Mouse (Mus musculus): ENCODE data around the gene Gm7247. TPM values are rescaled to one million over a fixed set of nuclear protein-coding genes. Genes with fewer than 3 reads are reported as not detected.
A peak's percentile ranks its signal among the peaks of the same experiment; 100 is the strongest.
"Not testable (repeated sequence)": the region's sequence is repeated elsewhere in the genome, so short reads cannot be mapped to it uniquely, and the experiment has no call there.

Gene Gm7247
- polyA plus RNA-seq, 1 experiment: not detected

DNA sequence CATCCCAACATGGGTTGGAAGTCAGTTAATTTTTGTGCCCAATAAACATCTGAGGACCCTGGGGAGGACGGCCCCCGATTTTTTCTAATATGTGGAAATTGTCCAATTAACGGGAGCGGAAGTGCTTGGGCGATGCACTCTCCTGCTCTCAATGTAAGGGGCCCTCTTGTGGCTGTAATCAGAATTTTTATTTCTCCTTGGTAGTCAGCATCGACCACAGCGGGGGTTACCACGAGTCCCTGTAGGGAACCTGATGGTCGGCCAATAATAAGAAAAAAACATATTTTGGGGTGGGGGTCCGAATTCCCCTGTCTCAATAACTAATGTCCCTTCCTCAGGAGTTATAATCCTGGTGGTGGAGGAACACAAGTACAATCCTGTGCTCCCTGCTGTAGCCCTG is 118.7 kb downstream of the Gm7247 start:
- H3K27ac ChIP-seq (ENCODE audit: insufficient read depth, low read depth, low read length); H3K4me3 ChIP-seq (ENCODE audit: insufficient read depth, low read depth, low read length); H3K36me3 ChIP-seq (ENCODE audit: control insufficient read depth, insufficient read depth, low read length); H3K27me3 ChIP-seq (replicated peaks; ENCODE audit: control insufficient read depth, insufficient read depth, low read length); H3K4me1 ChIP-seq (ENCODE audit: control insufficient read depth, insufficient read depth, low read length): not testable (repeated sequence)
- peak; percentile 19 for DNase-seq
- 86% methylated on average over 10 of the region's 10 CpGs for WGBS
- TF ChIP-seq CTCF (conservative IDR thresholded peaks at IDR 0.05; ENCODE audit: insufficient read depth, insufficient read length, low read depth, low read length): 0 out of 2 replicates have a peak, but pooled peaks have one; percentile 3

DNA sequence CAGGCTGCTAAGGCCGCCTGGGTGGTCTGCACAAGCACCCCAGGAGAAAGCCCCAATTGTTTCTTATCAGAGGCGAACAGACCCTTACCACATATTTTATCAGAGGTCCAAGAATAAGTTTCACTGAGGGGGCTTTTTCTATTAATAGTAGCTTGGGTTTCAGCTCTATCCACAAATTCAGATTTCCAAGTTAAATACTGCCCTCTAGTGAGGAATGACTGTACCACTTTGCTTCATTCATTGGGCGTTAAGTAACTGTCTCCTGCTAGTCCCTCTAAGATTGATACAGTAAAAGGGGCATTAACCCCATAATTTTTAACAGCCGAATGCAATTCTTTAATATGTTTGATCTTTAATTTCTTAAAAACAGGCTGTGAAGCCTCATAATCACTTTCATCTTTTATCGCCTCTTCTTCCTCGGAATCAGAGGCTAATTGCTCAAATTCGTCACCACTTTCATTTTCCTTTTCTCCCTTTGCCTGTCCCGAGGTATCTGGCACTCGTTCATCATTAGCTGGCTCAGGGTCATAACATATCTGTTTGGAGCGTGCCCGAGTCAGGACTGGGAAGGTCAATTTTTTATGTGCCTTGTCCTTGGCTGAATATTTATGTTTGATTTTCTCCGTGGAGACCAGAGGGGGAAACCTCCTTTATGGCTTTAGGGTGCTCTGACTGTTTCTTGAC is 119.9 kb downstream of the Gm7247 start:
- not testable (repeated sequence) for H3K27me3 ChIP-seq (replicated peaks; ENCODE audit: control insufficient read depth, insufficient read depth, low read length); H3K27ac ChIP-seq (ENCODE audit: insufficient read depth, low read depth, low read length); H3K36me3 ChIP-seq (ENCODE audit: control insufficient read depth, insufficient read depth, low read length); H3K4me1 ChIP-seq (ENCODE audit: control insufficient read depth, insufficient read depth, low read length)
- peak; percentile 33 for DNase-seq
- peak overlapping the region; percentile 47; the same call in 1 of the 2 replicates for H3K4me3 ChIP-seq (ENCODE audit: insufficient read depth, low read depth, low read length)
- WGBS: 52% methylated on average over 12 of the region's 12 CpGs

DNA sequence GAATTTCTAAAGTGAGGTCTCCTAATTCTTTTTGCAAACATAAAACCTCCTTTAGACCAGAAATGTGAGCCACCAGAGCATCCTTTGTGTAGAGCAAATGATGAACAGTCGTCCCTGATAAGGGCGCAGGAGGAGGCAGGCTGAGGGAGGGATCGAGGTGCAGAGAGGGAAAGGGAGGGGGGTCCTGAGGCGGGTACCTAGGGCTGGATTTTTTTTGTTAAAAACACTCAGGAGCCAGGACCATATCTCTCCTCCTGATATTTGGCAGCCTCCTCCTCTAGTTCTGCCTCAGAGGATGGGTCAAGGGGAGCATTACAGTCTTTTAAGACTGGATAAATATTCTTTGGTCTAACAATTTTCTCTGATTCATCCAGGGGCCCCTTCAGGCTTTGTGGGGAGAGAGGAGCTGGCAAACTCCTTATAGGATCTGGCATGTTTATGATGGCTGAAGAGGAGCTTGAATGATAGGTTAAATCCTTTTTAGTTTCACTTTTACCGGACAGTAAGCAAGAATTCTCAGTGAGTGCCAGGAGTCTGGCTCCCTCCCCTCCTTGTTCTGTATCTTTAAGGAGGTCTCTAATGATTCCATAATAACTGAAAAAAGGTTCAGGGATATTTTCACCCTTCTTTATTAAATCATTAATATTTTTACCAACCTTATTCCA is 120.6 kb downstream of the Gm7247 start:
- TF ChIP-seq POLR2A (IDR thresholded peaks at IDR 0.05; ENCODE audit: low read depth, low read length) (no peak), CTCF (conservative IDR thresholded peaks at IDR 0.05; ENCODE audit: insufficient read depth, insufficient read length, low read depth, low read length) (no peak)
- no peaks in the 10 kb centered on the region for H3K27me3 ChIP-seq (replicated peaks; ENCODE audit: control insufficient read depth, insufficient read depth, low read length)
- H3K4me1 ChIP-seq (ENCODE audit: control insufficient read depth, insufficient read depth, low read length): no peaks in the 10 kb centered on the region
- no peak overlapping the region for H3K4me3 ChIP-seq (ENCODE audit: insufficient read depth, low read depth, low read length)
- no peak overlapping the region for H3K27ac ChIP-seq (ENCODE audit: insufficient read depth, low read depth, low read length)
- WGBS: 38% methylated on average over 5 of the region's 5 CpGs
- H3K36me3 ChIP-seq (ENCODE audit: control insufficient read depth, insufficient read depth, low read length): no peaks in the 10 kb centered on the region
- no peak for DNase-seq

DNA sequence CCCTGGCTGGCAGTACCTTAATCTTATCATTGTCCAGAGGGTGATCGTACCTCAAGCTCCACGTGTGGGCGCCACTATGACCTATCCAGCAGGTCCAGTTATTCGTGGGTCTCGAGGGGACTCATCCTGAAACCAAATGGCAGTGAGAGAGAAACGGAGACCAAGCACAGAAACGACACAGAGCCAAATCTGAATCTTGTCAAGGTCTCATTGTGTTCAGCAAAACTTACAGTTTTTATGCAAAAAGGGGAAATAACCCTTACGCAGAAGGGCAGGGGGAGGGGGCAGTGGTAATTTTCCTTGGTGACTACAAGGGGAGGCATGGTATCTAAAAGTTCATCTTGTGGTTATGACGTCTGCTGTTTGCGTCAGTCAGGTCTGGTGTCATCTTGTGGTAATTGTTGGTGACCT is 121.4 kb downstream of the Gm7247 start:
- not testable (repeated sequence) for H3K27me3 ChIP-seq (replicated peaks; ENCODE audit: control insufficient read depth, insufficient read depth, low read length); H3K4me3 ChIP-seq (ENCODE audit: insufficient read depth, low read depth, low read length); H3K4me1 ChIP-seq (ENCODE audit: control insufficient read depth, insufficient read depth, low read length); H3K36me3 ChIP-seq (ENCODE audit: control insufficient read depth, insufficient read depth, low read length); DNase-seq; H3K27ac ChIP-seq (ENCODE audit: insufficient read depth, low read depth, low read length)
- 78% methylated on average over 10 of the region's 10 CpGs for WGBS

DNA sequence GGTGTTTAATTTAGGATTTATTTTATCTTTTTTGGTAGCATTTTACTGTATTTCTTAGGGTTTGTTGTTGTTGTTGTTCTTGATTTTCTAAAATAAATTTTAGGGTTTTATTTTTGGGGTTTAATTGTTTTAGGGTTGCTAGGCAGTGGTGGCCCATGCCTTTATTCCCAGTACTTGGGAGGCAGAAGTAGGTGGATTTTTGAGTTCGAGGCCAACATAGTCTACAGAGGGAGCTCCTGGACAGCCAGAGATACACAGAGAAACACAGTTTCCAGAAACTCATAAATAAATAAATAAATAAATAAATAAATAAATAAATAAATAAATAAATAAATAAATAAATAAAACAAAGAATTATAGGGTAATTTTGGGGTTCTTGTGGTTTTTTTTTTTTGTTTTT is 122.1 kb downstream of the Gm7247 start:
- no peak for DNase-seq
- WGBS: 85% methylated on average over 1 of the region's 1 CpGs
- Histone ChIP-seq H3K27me3 (replicated peaks; ENCODE audit: control insufficient read depth, insufficient read depth, low read length) (no peaks in the 10 kb centered on the region), H3K36me3 (ENCODE audit: control insufficient read depth, insufficient read depth, low read length) (no peaks in the 10 kb centered on the region), H3K4me1 (ENCODE audit: control insufficient read depth, insufficient read depth, low read length) (no peaks in the 10 kb centered on the region), H3K4me3 (ENCODE audit: insufficient read depth, low read depth, low read length) (no peak overlapping the region), H3K27ac (ENCODE audit: insufficient read depth, low read depth, low read length) (no peak overlapping the region)
- no peak for TF ChIP-seq CTCF (conservative IDR thresholded peaks at IDR 0.05; ENCODE audit: insufficient read depth, insufficient read length, low read depth, low read length)
- TF ChIP-seq POLR2A (IDR thresholded peaks at IDR 0.05; ENCODE audit: low read depth, low read length): no peak

DNA sequence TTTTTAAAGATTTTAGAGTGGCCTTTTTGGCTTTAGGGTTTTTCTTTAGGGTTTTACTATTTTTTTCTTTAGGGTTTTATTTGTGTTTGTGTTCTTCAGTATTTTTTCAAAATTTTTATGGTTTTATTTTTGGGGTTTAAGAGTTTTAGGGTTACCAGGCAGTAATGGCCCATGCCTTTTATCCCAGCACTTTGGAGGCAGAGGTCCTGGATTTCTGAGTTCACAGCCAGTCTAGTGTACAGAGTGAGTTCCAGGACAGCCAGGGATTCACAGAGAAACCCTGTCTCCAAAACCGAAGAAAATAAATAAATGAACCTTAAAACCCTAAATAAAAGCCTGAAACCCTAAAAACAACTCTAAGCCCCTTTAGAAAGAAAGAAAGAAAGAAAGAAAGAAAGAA is 124.6 kb downstream of the Gm7247 start:
- Histone ChIP-seq H3K4me3 (ENCODE audit: insufficient read depth, low read depth, low read length) (no peak overlapping the region), H3K27ac (ENCODE audit: insufficient read depth, low read depth, low read length) (no peak overlapping the region), H3K27me3 (replicated peaks; ENCODE audit: control insufficient read depth, insufficient read depth, low read length) (no peaks in the 10 kb centered on the region), H3K36me3 (ENCODE audit: control insufficient read depth, insufficient read depth, low read length) (no peaks in the 10 kb centered on the region), H3K4me1 (ENCODE audit: control insufficient read depth, insufficient read depth, low read length) (no peaks in the 10 kb centered on the region)
- no peak for DNase-seq
- TF ChIP-seq CTCF (conservative IDR thresholded peaks at IDR 0.05; ENCODE audit: insufficient read depth, insufficient read length, low read depth, low read length): no peak
- TF ChIP-seq POLR2A (IDR thresholded peaks at IDR 0.05; ENCODE audit: low read depth, low read length): no peak
- 85% methylated on average over 1 of the region's 1 CpGs for WGBS

DNA sequence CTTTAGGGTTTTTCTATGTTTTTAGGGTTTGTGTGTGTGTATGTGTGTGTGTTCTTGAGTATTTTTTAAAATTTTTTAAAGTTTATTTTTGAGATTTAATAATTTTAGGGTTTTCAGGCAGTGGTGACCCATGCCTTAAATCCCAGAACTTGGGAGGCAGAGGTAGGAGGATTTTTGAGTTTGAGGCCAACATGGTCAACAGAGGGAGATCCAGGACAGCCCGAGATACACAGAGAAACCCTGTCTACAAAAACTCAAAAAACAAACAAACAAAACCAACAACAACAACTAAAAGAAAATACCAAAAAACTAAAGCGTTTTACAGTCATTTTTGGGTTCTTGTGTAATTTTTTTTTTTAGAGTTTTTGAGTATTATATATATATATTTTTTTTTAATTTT is 134.2 kb downstream of the Gm7247 start:
- TF ChIP-seq POLR2A (IDR thresholded peaks at IDR 0.05; ENCODE audit: low read depth, low read length) (no peak), CTCF (conservative IDR thresholded peaks at IDR 0.05; ENCODE audit: insufficient read depth, insufficient read length, low read depth, low read length) (no peak)
- H3K4me3 ChIP-seq (ENCODE audit: insufficient read depth, low read depth, low read length): no peak overlapping the region
- WGBS: 83% methylated on average over 2 of the region's 2 CpGs
- H3K36me3 ChIP-seq (ENCODE audit: control insufficient read depth, insufficient read depth, low read length): no peaks in the 10 kb centered on the region
- no peak for DNase-seq
- H3K27ac ChIP-seq (ENCODE audit: insufficient read depth, low read depth, low read length): no peak overlapping the region
- H3K4me1 ChIP-seq (ENCODE audit: control insufficient read depth, insufficient read depth, low read length): no peaks in the 10 kb centered on the region
- H3K27me3 ChIP-seq (replicated peaks; ENCODE audit: control insufficient read depth, insufficient read depth, low read length): no peaks in the 10 kb centered on the region
